Mouse (Mus musculus): ENCODE measurements around the gene Cirbp.

The Cirbp gene

GRCm38 (mm10) chr10:80150226-80151210, 15.3 kb upstream of the Cirbp start:
- DNase-seq (ENCODE audit: low read depth): no peak

GRCm38 (mm10) chr10:80151211-80152034, 14.4 kb upstream of the Cirbp start:
- no peak for DNase-seq (ENCODE audit: low read depth)

- DNase-seq (ENCODE audit: low read depth): no peak
Measured at GRCm38 (mm10) chr10:80152071-80152872, 13.5 kb upstream of the Cirbp start.

GRCm38 (mm10) chr10:80152873-80153260, 12.9 kb upstream of the Cirbp start:
- no peak for DNase-seq (ENCODE audit: low read depth)

GRCm38 (mm10) chr10:80153713-80154112, 12.1 kb upstream of the Cirbp start:
- DNase-seq (ENCODE audit: low read depth): no peak

- no peak for DNase-seq (ENCODE audit: low read depth)
Measured at GRCm38 (mm10) chr10:80154384-80154783, 11.4 kb upstream of the Cirbp start.

GRCm38 (mm10) chr10:80155277-80155676, 10.5 kb upstream of the Cirbp start:
- no peak for DNase-seq (ENCODE audit: low read depth)

- DNase-seq (ENCODE audit: low read depth): no peak
Measured at GRCm38 (mm10) chr10:80156002-80156751, 9.6 kb upstream of the Cirbp start.

GRCm38 (mm10) chr10:80156752-80157053, 9.1 kb upstream of the Cirbp start:
- no peak for DNase-seq (ENCODE audit: low read depth)

- no peak for DNase-seq (ENCODE audit: low read depth)
Measured at GRCm38 (mm10) chr10:80157141-80157929, 8.4 kb upstream of the Cirbp start.

- no peak for DNase-seq (ENCODE audit: low read depth)
Measured at GRCm38 (mm10) chr10:80158307-80158986, 7.3 kb upstream of the Cirbp start.

- DNase-seq (ENCODE audit: low read depth): no peak
Measured at GRCm38 (mm10) chr10:80159021-80159560, 6.7 kb upstream of the Cirbp start.

- DNase-seq (ENCODE audit: low read depth): peak; percentile 98
Measured at GRCm38 (mm10) chr10:80159561-80160454, 6.0 kb upstream of the Cirbp start.

GRCm38 (mm10) chr10:80160455-80161371, 5.1 kb upstream of the Cirbp start:
- no peak for DNase-seq (ENCODE audit: low read depth)

GRCm38 (mm10) chr10:80161522-80162242, 4.1 kb upstream of the Cirbp start:
- DNase-seq (ENCODE audit: low read depth): no peak

- no peak for DNase-seq (ENCODE audit: low read depth)
Measured at GRCm38 (mm10) chr10:80162243-80162608, 3.6 kb upstream of the Cirbp start.

GRCm38 (mm10) chr10:80162716-80163299, 3.0 kb upstream of the Cirbp start:
- no peak for DNase-seq (ENCODE audit: low read depth)
